ENCODE assay signal across 20 mouse cellular contexts in the genomic region with DNA sequence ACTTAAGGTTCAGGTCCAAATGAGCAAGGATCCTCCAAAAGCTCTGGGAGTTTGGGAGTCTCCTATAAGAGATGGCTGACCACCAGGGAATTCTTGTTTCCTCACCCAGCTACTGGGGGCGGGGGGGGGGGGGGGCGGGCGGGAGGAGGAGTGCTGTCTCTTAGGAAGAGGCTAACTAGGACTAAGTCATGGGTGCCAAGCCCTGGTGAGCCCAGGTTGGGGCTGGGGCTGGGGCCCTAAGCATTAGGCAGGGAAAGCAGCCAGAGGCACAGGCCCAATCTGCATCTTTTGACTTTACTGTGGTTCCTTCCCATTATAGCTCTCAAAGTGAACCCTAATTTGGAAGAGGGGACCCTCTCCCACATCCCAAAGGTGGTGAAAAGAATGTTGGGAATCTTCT. TPM values are rescaled to one million over a fixed set of nuclear protein-coding genes. Genes with fewer than 3 reads are reported as not detected.
DNase-seq lines count a peak whose midpoint lies in the region; ATAC-seq lines count a peak whose summit lies in the region.
"Had no signal": no experiment of that assay in that cellular context is flagged by ENCODE, and none has a peak within 500 bp of the region (broad histone marks: within the 10 kb centered on the region; RNA-seq: fewer than 3 reads in every experiment).

No protein-coding gene starts in this region.

- peak overlapping the region; percentile 35 for H3K4me2 ChIP-seq in hindbrain, embryonic 14.5 days (replicated peaks)
- H3K4me2 ChIP-seq in neural tube, embryonic 12.5 days (replicated peaks) = peak overlapping the region; percentile 86
- H3K4me2 ChIP-seq: limb, embryonic 15.5 days had no signal

- peaks cover 90% of the 10 kb centered on the region for H3K27me3 ChIP-seq in hindbrain, embryonic 14.5 days (ENCODE audit: control insufficient read depth, insufficient read depth, low read length)
- no peaks in the 10 kb centered on the region for H3K27me3 ChIP-seq in neural tube, embryonic 12.5 days (replicated peaks)

- no peaks in the 10 kb centered on the region for H3K4me1 ChIP-seq in brown adipose tissue, adult 24 weeks (ENCODE audit: control insufficient read depth, insufficient read depth, insufficient read length, low read length)
- no peaks in the 10 kb centered on the region; the same call in 1 of the 2 replicates for H3K4me1 ChIP-seq in hindbrain, embryonic 14.5 days (replicated peaks; ENCODE audit: control insufficient read depth, insufficient read depth, low read length)
- H3K4me1 ChIP-seq in neural tube, embryonic 12.5 days = peaks cover 85% of the 10 kb centered on the region

- peak overlapping the region; percentile 42 for H3K9ac ChIP-seq in hindbrain, embryonic 14.5 days
- peak overlapping the region; percentile 88 for H3K9ac ChIP-seq in neural tube, embryonic 12.5 days
- H3K9ac ChIP-seq: limb, embryonic 15.5 days had no signal

- WGBS in hindbrain, embryonic 14.5 days = no CpG with 5 or more reads among the region's 3 CpGs
- 0% methylated on average over 3 of the region's 3 CpGs for WGBS in neural tube, embryonic 12.5 days

- no peaks in the 10 kb centered on the region for H3K9me3 ChIP-seq in hindbrain, embryonic 14.5 days (ENCODE audit: control insufficient read depth, low read length)
- H3K9me3 ChIP-seq in neural tube, embryonic 12.5 days = no peaks in the 10 kb centered on the region
- H3K9me3 ChIP-seq: limb, embryonic 15.5 days had no signal

- DNase-seq in MN1 (ENCODE audit: low spot score) = peak; percentile 48
- no peak for DNase-seq in hindbrain, embryonic 14.5 days (ENCODE audit: low spot score)
- no peak for DNase-seq in right cerebral cortex, postnatal 14 days
- DNase-seq in left cerebral cortex, adult 9 months (ENCODE audit: low spot score in 2 of 2) = no peak
- no peak for DNase-seq in heart, adult 18-20 months
- DNase-seq: cerebellum, adult 11-12 months; lung, adult 18-20 months; thymus, postnatal 25 days had no signal

- H3K4me3 ChIP-seq in brown adipose tissue, adult 24 weeks (ENCODE audit: insufficient read depth, low read depth, low read length) = peak overlapping the region; percentile 36; the same call in 1 of the 2 replicates
- H3K4me3 ChIP-seq in hindbrain, embryonic 14.5 days (replicated peaks; ENCODE audit: low read length) = peak overlapping the region; percentile 6; the same call in 1 of the 2 replicates
- H3K4me3 ChIP-seq in neural tube, embryonic 12.5 days = peak overlapping the region; percentile 21; the same call in 1 of the 2 replicates
- H3K4me3 ChIP-seq: erythroblast, embryonic 14.5 days; layer of hippocampus, adult 2 months; limb, embryonic 15.5 days; megakaryocyte, embryonic 14.5 days; myocyte had no signal

- peak overlapping the region; percentile 68 for H3K27ac ChIP-seq in brown adipose tissue, adult 24 weeks (replicated peaks; ENCODE audit: low read depth, low read length)
- peak overlapping the region; percentile 94 for H3K27ac ChIP-seq in hindbrain, embryonic 14.5 days
- H3K27ac ChIP-seq in neural tube, embryonic 12.5 days = peak overlapping the region; percentile 91
- H3K27ac ChIP-seq: layer of hippocampus, adult 2 months; limb, embryonic 15.5 days had no signal

- ATAC-seq in hindbrain, embryonic 14.5 days (ENCODE audit: low FRiP score) = no peak
- no peak for ATAC-seq in neural tube, embryonic 12.5 days (ENCODE audit: low FRiP score, low read depth)
- ATAC-seq: activated CD4-positive, CD25-positive, alpha-beta regulatory T cell, adult 4 months had no signal

- H3K36me3 ChIP-seq in hindbrain, embryonic 14.5 days (replicated peaks; ENCODE audit: control insufficient read depth, insufficient read depth) = no peaks in the 10 kb centered on the region
- no peaks in the 10 kb centered on the region for H3K36me3 ChIP-seq in neural tube, embryonic 12.5 days
- H3K36me3 ChIP-seq: limb, embryonic 15.5 days had no signal

RNA-seq across cellular contexts. Expression of a gene that starts 13.4 kb away (rescaled TPM):
- polyA plus RNA-seq in brown adipose tissue, adult 24 weeks (2012; ENCODE audit: insufficient read depth, insufficient read length, missing spikeins) = 9.4 and 13.7 TPM in 2 replicates
- 74.9 and 90.0 TPM in 2 replicates for polyA plus RNA-seq in hindbrain, embryonic 14.5 days (2014; fragmentation: Nextera tagmentation; extraction: Ambion mirVana)
- 69.5 and 77.4 TPM in 2 replicates for polyA plus RNA-seq in neural tube, embryonic 12.5 days (2016; fragmentation: Nextera tagmentation; extraction: Ambion mirVana)
- total RNA-seq in heart, adult 18-20 months (2021) = under 1 TPM in 1 of 2 experiments, not detected in 1; 0.23 TPM
- total RNA-seq: common myeloid progenitor, adult 5-6 weeks; layer of hippocampus, adult 2 months; left cerebral cortex, adult 8-10 months had no signal
- polyA plus RNA-seq: activated CD4-positive, CD25-positive, alpha-beta regulatory T cell, adult 4 months; frontal cortex, adult 2 months had no signal

RNA-seq across cellular contexts. Expression of a gene that starts 34.1 kb away (rescaled TPM):
- 17.1 and 21.7 TPM in 2 replicates for polyA plus RNA-seq in brown adipose tissue, adult 24 weeks (2012; ENCODE audit: insufficient read depth, insufficient read length, missing spikeins)
- polyA plus RNA-seq in hindbrain, embryonic 14.5 days (2014; fragmentation: Nextera tagmentation; extraction: Ambion mirVana) = 20.9 and 24.8 TPM in 2 replicates
- polyA plus RNA-seq in neural tube, embryonic 12.5 days (2016; fragmentation: Nextera tagmentation; extraction: Ambion mirVana) = 68.8 and 77.1 TPM in 2 replicates
- under 1 TPM in 1 of 2 experiments, not detected in 1; 0.18 TPM for total RNA-seq in heart, adult 18-20 months (2021)
- total RNA-seq: common myeloid progenitor, adult 5-6 weeks; layer of hippocampus, adult 2 months; left cerebral cortex, adult 8-10 months had no signal
- polyA plus RNA-seq: activated CD4-positive, CD25-positive, alpha-beta regulatory T cell, adult 4 months; erythroblast, embryonic 14.5 days; frontal cortex, adult 2 months had no signal

RNA-seq across cellular contexts. Expression of a gene that starts 41.8 kb away (rescaled TPM):
- 8.9 and 9.8 TPM in 2 replicates for polyA plus RNA-seq in brown adipose tissue, adult 24 weeks (2012; ENCODE audit: insufficient read depth, insufficient read length, missing spikeins)
- polyA plus RNA-seq in hindbrain, embryonic 14.5 days (2014; fragmentation: Nextera tagmentation; extraction: Ambion mirVana) = 9.2 and 22.9 TPM in 2 replicates
- 44.5 and 65.6 TPM in 2 replicates for polyA plus RNA-seq in neural tube, embryonic 12.5 days (2016; fragmentation: Nextera tagmentation; extraction: Ambion mirVana)
- not detected for total RNA-seq in heart, adult 18-20 months (2021)
- total RNA-seq: common myeloid progenitor, adult 5-6 weeks; layer of hippocampus, adult 2 months; left cerebral cortex, adult 8-10 months had no signal
- polyA plus RNA-seq: erythroblast, embryonic 14.5 days; frontal cortex, adult 2 months; heart, embryonic 14.5 days had no signal

RNA-seq across cellular contexts. Expression of a gene that starts 55.9 kb away (rescaled TPM):
- not detected in 2 replicates for polyA plus RNA-seq in brown adipose tissue, adult 24 weeks (2012; ENCODE audit: insufficient read depth, insufficient read length, missing spikeins)
- 0.25 and 0.75 TPM in 2 replicates for polyA plus RNA-seq in hindbrain, embryonic 14.5 days (2014; fragmentation: Nextera tagmentation; extraction: Ambion mirVana)
- 45.2 and 47.4 TPM in 2 replicates for polyA plus RNA-seq in neural tube, embryonic 12.5 days (2016; fragmentation: Nextera tagmentation; extraction: Ambion mirVana)
- not detected for total RNA-seq in heart, adult 18-20 months (2021)
- total RNA-seq: common myeloid progenitor, adult 5-6 weeks; layer of hippocampus, adult 2 months; left cerebral cortex, adult 8-10 months had no signal
- polyA plus RNA-seq: activated CD4-positive, CD25-positive, alpha-beta regulatory T cell, adult 4 months; erythroblast, embryonic 14.5 days; frontal cortex, adult 2 months; heart, embryonic 14.5 days had no signal
